Mouse (Mus musculus): ENCODE results near the gene Trim38.

GRCm38 (mm10) chr13:23804532-23804931 lies 34.8 kb downstream of the Trim38 start:
- TF ChIP-seq GATA1 (IDR thresholded peaks at IDR 0.05; ENCODE audit: borderline replicate concordance, low read length) (no peak), FLI1 (IDR thresholded peaks at IDR 0.05; ENCODE audit: low read length) (no peak)

All from megakaryocyte, embryonic 14.5 days (primary cell).